Mouse (Mus musculus): ENCODE measurements around the gene Olfr1154. TPM values are rescaled to one million over a fixed set of nuclear protein-coding genes. Genes with fewer than 3 reads are reported as not detected.

Gene Olfr1154
- total RNA-seq (2023), result not detected in 2 replicates

GRCm38 (mm10) chr2:87905066-87905465 is at the start of gene Olfr1154:
Olfr1154 (minus strand) TSS chr2:87905166.

GRCm38 (mm10) chr2:87953000-87953399 is 48.0 kb upstream of the Olfr1154 start, which contains the start of gene Olfr1156:
Olfr1156 (minus strand) TSS chr2:87953100.

GRCm38 (mm10) chr2:87945037-87945436 is 40.1 kb upstream of the Olfr1154 start, which contains the start of gene Olfr1155:
Olfr1155 (minus strand) TSS chr2:87945137.

GRCm38 (mm10) chr2:87894662-87895061 is 10.3 kb downstream of the Olfr1154 start, which contains the start of gene Olfr1153:
Olfr1153 (plus strand) TSS chr2:87894962.

GRCm38 (mm10) chr2:87866192-87866591 is 38.8 kb downstream of the Olfr1154 start, which contains the start of gene Olfr1152:
Olfr1152 (plus strand) TSS chr2:87866492.

GRCm38 (mm10) chr2:87855562-87855961 is 49.4 kb downstream of the Olfr1154 start, which contains the start of gene Olfr1151:
Olfr1151 (plus strand) TSS chr2:87855862.

Other genes with a start within 250 kb of the Olfr1154 start
- not detected in 2 replicates for gene Olfr1134, start 246.7 kb downstream of the Olfr1154 start, total RNA-seq (2023)
- gene Olfr1135, start 231.5 kb downstream of the Olfr1154 start, total RNA-seq (2023), result not detected in 2 replicates
- not detected in 2 replicates for gene Olfr1136, start 211.2 kb downstream of the Olfr1154 start, total RNA-seq (2023)
- not detected in 2 replicates for gene Olfr1137, start 192.0 kb downstream of the Olfr1154 start, total RNA-seq (2023)
- gene Olfr1138, start 165.2 kb downstream of the Olfr1154 start, total RNA-seq (2023), result not detected in 2 replicates
- gene Olfr1140, start 161.4 kb downstream of the Olfr1154 start, total RNA-seq (2023), result not detected in 2 replicates
- not detected in 2 replicates for gene Olfr1141, start 151.2 kb downstream of the Olfr1154 start, total RNA-seq (2023)
- not detected in 2 replicates for gene Olfr152, start 125.7 kb downstream of the Olfr1154 start, total RNA-seq (2023)
- not detected in 2 replicates for gene Olfr1143, start 104.6 kb downstream of the Olfr1154 start, total RNA-seq (2023)
- not detected in 2 replicates for gene Olfr1145, start 95.3 kb downstream of the Olfr1154 start, total RNA-seq (2023)
- gene Olfr1148, start 74.6 kb downstream of the Olfr1154 start, total RNA-seq (2023), result not detected in 2 replicates
- gene Olfr1150-ps1, start 61.2 kb downstream of the Olfr1154 start, total RNA-seq (2023), result not detected in 2 replicates
- gene Olfr1151, start 49.3 kb downstream of the Olfr1154 start, total RNA-seq (2023), result not detected in 2 replicates
- gene Olfr1152, start 38.7 kb downstream of the Olfr1154 start, total RNA-seq (2023), result not detected in 2 replicates
- gene Olfr1153, start 10.2 kb downstream of the Olfr1154 start, total RNA-seq (2023), result not detected in 2 replicates
- not detected in 2 replicates for gene Olfr1155, start 40.0 kb upstream of the Olfr1154 start, total RNA-seq (2023)
- gene Olfr1156, start 47.9 kb upstream of the Olfr1154 start, total RNA-seq (2023), result not detected in 2 replicates
- gene Olfr1157, start 63.1 kb upstream of the Olfr1154 start, total RNA-seq (2023), result not detected in 2 replicates
- gene Olfr74, start 69.5 kb upstream of the Olfr1154 start, total RNA-seq (2023), result not detected in 2 replicates
- gene Olfr1158, start 84.9 kb upstream of the Olfr1154 start, total RNA-seq (2023), result not detected in 2 replicates
- not detected in 2 replicates for gene Olfr1160, start 103.1 kb upstream of the Olfr1154 start, total RNA-seq (2023)
- gene Olfr1161, start 117.6 kb upstream of the Olfr1154 start, total RNA-seq (2023), result not detected in 2 replicates
- not detected in 2 replicates for gene Olfr73, start 132.5 kb upstream of the Olfr1154 start, total RNA-seq (2023)
- not detected in 2 replicates for gene Olfr1162, start 146.0 kb upstream of the Olfr1154 start, total RNA-seq (2023)
- gene Olfr1163, start 166.7 kb upstream of the Olfr1154 start, total RNA-seq (2023), result not detected in 2 replicates
- not detected in 2 replicates for gene Olfr1164, start 188.8 kb upstream of the Olfr1154 start, total RNA-seq (2023)
- not detected in 2 replicates for gene Olfr1166, start 223.1 kb upstream of the Olfr1154 start, total RNA-seq (2023)

Data from neutrophil, adult 65 days (primary cell).